Mouse (Mus musculus) cortical plate, adult 2 months (tissue): Measurements from ENCODE around the gene Izumo4.

Experiments
- CTCF ChIP-seq: fragments of 200-500 bp; IDR thresholded peaks from 2 replicates; pipeline ENCODE4 v1.5.1; 2011; ENCODE audit warnings: mild to moderate bottlenecking, control low read depth, low read length; ENCODE audit not compliant: insufficient read depth; ENCODE audit errors: extremely low read depth
- POLR2A ChIP-seq: fragments of 200-500 bp; IDR thresholded peaks from 2 replicates; pipeline ENCODE4 v1.6.1; 2011; ENCODE audit warnings: mild to moderate bottlenecking, low read length, control low read depth; ENCODE audit not compliant: insufficient read depth; ENCODE audit errors: extremely low read depth

DNA sequence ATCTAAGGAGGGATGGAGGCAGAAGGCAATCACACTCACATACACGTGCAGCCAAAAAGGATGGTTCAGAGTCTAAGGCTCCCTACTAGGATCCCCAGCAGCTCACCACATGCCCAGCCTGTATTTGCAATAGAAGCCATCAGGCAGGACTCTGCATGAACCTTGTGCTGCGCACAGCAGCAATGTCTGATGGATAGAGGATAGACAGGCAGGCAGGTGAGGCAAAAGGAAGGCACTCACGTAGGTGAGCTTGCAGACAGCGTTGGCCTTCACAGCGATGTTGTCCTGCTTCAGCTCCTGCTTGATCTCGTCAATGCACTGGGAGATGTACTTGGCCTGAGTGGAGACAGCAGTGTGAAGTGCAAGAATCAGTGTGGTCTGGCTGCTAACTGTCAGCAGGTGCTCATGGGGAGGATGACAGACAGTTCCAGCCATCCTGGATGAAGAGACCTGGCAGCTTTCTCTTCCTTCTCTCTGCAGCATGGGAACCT lies 30.7 kb downstream of the Izumo4 start:
- TF ChIP-seq CTCF (no peak), POLR2A (no peak)
